Mouse (Mus musculus): Measurements from ENCODE around the gene Tspan17. TPM values are rescaled to one million over a fixed set of nuclear protein-coding genes. Genes with fewer than 3 reads are reported as not detected.

Tspan17 gene
- polyA plus RNA-seq, 2 experiments: 2.6 to 4.4 TPM

- Histone ChIP-seq H3K9ac (ENCODE audit: low read depth, low read length, severe bottlenecking) (no peak overlapping the region), H3K27ac (replicated peaks; ENCODE audit: low read depth, low read length) (no peak overlapping the region), H3K4me2 (replicated peaks; ENCODE audit: low read depth, low read length, severe bottlenecking) (no peak overlapping the region), H3K27me3 (ENCODE audit: control insufficient read depth, insufficient read depth, low read length) (no peaks in the 10 kb centered on the region), H3K9me3 (ENCODE audit: control insufficient read depth, low read length) (no peaks in the 10 kb centered on the region), H3K4me3 (replicated peaks; ENCODE audit: low read length) (no peak overlapping the region), H3K36me3 (ENCODE audit: control insufficient read depth, insufficient read depth, low read length) (no peaks in the 10 kb centered on the region), H3K4me1 (ENCODE audit: control insufficient read depth, insufficient read depth, low read length) (peaks cover 6% of the 10 kb centered on the region; the same call in 1 of the 2 replicates)
- ATAC-seq (ENCODE audit: low FRiP score, low read depth) (no peak), DNase-seq (ENCODE audit: low spot score) (no peak)
- TF ChIP-seq POLR2A (IDR thresholded peaks at IDR 0.05; ENCODE audit: borderline replicate concordance, extremely low read depth, insufficient read depth, insufficient read length): no peak
- 93% methylated on average over 2 of the region's 2 CpGs for WGBS
These were observed 32.8 kb downstream of the Tspan17 start for GRCm38 (mm10) chr13:54821931-54822330.

- no peak for TF ChIP-seq POLR2A (IDR thresholded peaks at IDR 0.05; ENCODE audit: borderline replicate concordance, extremely low read depth, insufficient read depth, insufficient read length)
- Histone ChIP-seq H3K36me3 (ENCODE audit: control insufficient read depth, insufficient read depth, low read length) (no peaks in the 10 kb centered on the region), H3K9ac (ENCODE audit: low read depth, low read length, severe bottlenecking) (no peak overlapping the region), H3K27me3 (ENCODE audit: control insufficient read depth, insufficient read depth, low read length) (no peaks in the 10 kb centered on the region), H3K27ac (replicated peaks; ENCODE audit: low read depth, low read length) (no peak overlapping the region), H3K9me3 (ENCODE audit: control insufficient read depth, low read length) (no peaks in the 10 kb centered on the region), H3K4me2 (replicated peaks; ENCODE audit: low read depth, low read length, severe bottlenecking) (peak overlapping the region; percentile 25), H3K4me3 (replicated peaks; ENCODE audit: low read length) (no peak overlapping the region), H3K4me1 (ENCODE audit: control insufficient read depth, insufficient read depth, low read length) (peaks cover 6% of the 10 kb centered on the region; the same call in 1 of the 2 replicates)
- ATAC-seq (ENCODE audit: low FRiP score, low read depth) (no peak; the same call in 1 of the 2 replicates), DNase-seq (ENCODE audit: low spot score) (no peak)
- WGBS: 17% methylated on average over 24 of the region's 25 CpGs
These were observed 35.1 kb downstream of the Tspan17 start for GRCm38 (mm10) chr13:54824111-54824931.

DNA sequence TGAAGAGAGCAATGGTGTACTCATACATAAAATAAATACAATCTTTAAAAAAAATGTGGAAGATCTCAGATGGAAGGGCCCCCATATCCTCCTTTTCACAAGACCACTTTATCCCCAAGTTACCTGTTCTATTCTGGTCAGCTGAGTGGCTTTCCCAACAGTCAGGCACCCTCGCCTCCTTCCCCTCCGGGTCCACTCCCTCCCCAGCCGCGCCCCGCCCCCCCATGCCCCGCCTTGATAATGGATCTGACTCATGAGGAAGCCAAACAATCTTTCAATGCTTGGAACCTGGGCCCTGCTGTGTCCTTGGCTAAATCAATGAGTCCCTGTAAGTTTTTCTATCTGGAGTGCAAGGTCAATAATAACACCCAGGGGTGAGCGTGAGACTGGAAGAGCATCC is 38.8 kb downstream of the Tspan17 start:
- peaks cover 6% of the 10 kb centered on the region; the same call in 1 of the 2 replicates for H3K4me1 ChIP-seq (ENCODE audit: control insufficient read depth, insufficient read depth, low read length)
- H3K27ac ChIP-seq (replicated peaks; ENCODE audit: low read depth, low read length): no peak overlapping the region
- 65% methylated on average over 7 of the region's 7 CpGs for WGBS
- ATAC-seq (ENCODE audit: low FRiP score, low read depth) (no peak), DNase-seq (ENCODE audit: low spot score) (no peak)
- no peaks in the 10 kb centered on the region for H3K27me3 ChIP-seq (ENCODE audit: control insufficient read depth, insufficient read depth, low read length)
- H3K9ac ChIP-seq (ENCODE audit: low read depth, low read length, severe bottlenecking): no peak overlapping the region
- no peak overlapping the region for H3K4me3 ChIP-seq (replicated peaks; ENCODE audit: low read length)
- no peak overlapping the region for H3K4me2 ChIP-seq (replicated peaks; ENCODE audit: low read depth, low read length, severe bottlenecking)
- no peak for TF ChIP-seq POLR2A (IDR thresholded peaks at IDR 0.05; ENCODE audit: borderline replicate concordance, extremely low read depth, insufficient read depth, insufficient read length)
- no peaks in the 10 kb centered on the region for H3K36me3 ChIP-seq (ENCODE audit: control insufficient read depth, insufficient read depth, low read length)
- no peaks in the 10 kb centered on the region for H3K9me3 ChIP-seq (ENCODE audit: control insufficient read depth, low read length)

DNA sequence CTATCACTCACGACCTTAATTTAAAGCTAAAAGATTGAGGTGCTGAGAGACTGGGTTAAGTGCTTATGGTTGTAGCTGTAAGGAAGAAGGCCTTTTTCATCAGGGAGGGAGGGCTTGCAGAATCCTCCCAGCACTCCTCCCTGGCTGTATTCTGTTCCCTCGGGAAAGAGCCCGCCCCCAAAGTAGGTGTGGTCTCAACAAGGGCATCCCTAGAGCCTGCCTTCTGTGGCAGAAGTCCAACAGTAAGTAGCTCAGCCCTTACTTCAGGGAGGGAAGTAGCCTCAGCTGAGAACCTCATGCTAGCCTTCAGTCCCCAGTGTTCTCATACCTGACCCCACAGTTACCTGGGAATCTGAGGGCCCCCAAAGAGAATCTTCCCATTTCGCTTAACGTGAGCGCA is 39.3 kb downstream of the Tspan17 start:
- WGBS: 60% methylated on average over 6 of the region's 6 CpGs
- Histone ChIP-seq H3K4me1 (ENCODE audit: control insufficient read depth, insufficient read depth, low read length) (peaks cover 6% of the 10 kb centered on the region; the same call in 1 of the 2 replicates), H3K36me3 (ENCODE audit: control insufficient read depth, insufficient read depth, low read length) (no peaks in the 10 kb centered on the region), H3K9me3 (ENCODE audit: control insufficient read depth, low read length) (no peaks in the 10 kb centered on the region), H3K9ac (ENCODE audit: low read depth, low read length, severe bottlenecking) (no peak overlapping the region), H3K4me2 (replicated peaks; ENCODE audit: low read depth, low read length, severe bottlenecking) (no peak overlapping the region), H3K27me3 (ENCODE audit: control insufficient read depth, insufficient read depth, low read length) (no peaks in the 10 kb centered on the region), H3K27ac (replicated peaks; ENCODE audit: low read depth, low read length) (no peak overlapping the region), H3K4me3 (replicated peaks; ENCODE audit: low read length) (no peak overlapping the region)
- DNase-seq (ENCODE audit: low spot score) (no peak), ATAC-seq (ENCODE audit: low FRiP score, low read depth) (no peak)
- no peak for TF ChIP-seq POLR2A (IDR thresholded peaks at IDR 0.05; ENCODE audit: borderline replicate concordance, extremely low read depth, insufficient read depth, insufficient read length)

DNA sequence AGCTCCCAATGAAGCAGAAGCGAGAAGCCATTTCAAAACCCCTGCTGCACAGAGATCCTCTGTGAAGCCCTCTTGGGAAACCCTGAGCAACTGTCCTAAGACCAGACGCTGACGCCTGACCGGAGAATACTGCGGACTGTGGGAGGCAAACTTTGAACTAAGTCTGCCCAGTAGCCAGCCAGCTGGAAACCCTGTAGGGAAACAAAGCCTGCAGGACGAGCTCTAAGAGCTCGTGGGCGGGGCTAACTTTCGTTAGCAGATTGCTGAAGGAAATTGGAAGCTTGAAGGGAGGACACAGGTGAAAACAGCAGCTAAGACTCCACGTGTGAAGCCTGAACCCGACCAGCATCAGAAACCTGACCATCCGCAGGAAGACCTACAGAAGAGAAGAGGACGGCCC is 40.3 kb downstream of the Tspan17 start:
- Histone ChIP-seq H3K4me2 (replicated peaks; ENCODE audit: low read depth, low read length, severe bottlenecking) (no peak overlapping the region), H3K9ac (ENCODE audit: low read depth, low read length, severe bottlenecking) (no peak overlapping the region), H3K9me3 (ENCODE audit: control insufficient read depth, low read length) (no peaks in the 10 kb centered on the region), H3K27me3 (ENCODE audit: control insufficient read depth, insufficient read depth, low read length) (no peaks in the 10 kb centered on the region), H3K27ac (replicated peaks; ENCODE audit: low read depth, low read length) (no peak overlapping the region), H3K4me3 (replicated peaks; ENCODE audit: low read length) (no peak overlapping the region), H3K4me1 (ENCODE audit: control insufficient read depth, insufficient read depth, low read length) (peaks cover 4% of the 10 kb centered on the region; the same call in 1 of the 2 replicates), H3K36me3 (ENCODE audit: control insufficient read depth, insufficient read depth, low read length) (no peaks in the 10 kb centered on the region)
- DNase-seq (ENCODE audit: low spot score) (no peak), ATAC-seq (ENCODE audit: low FRiP score, low read depth) (no peak)
- no peak for TF ChIP-seq POLR2A (IDR thresholded peaks at IDR 0.05; ENCODE audit: borderline replicate concordance, extremely low read depth, insufficient read depth, insufficient read length)
- WGBS: 5% methylated on average over 13 of the region's 13 CpGs
